Mouse (Mus musculus): ENCODE measurements around the gene Irf2bpl. TPM values are rescaled to one million over a fixed set of nuclear protein-coding genes. Genes with fewer than 3 reads are reported as not detected.

Gene Irf2bpl
- total and polyA plus RNA-seq, 2 experiments = 6.8 to 10.8 TPM

DNA sequence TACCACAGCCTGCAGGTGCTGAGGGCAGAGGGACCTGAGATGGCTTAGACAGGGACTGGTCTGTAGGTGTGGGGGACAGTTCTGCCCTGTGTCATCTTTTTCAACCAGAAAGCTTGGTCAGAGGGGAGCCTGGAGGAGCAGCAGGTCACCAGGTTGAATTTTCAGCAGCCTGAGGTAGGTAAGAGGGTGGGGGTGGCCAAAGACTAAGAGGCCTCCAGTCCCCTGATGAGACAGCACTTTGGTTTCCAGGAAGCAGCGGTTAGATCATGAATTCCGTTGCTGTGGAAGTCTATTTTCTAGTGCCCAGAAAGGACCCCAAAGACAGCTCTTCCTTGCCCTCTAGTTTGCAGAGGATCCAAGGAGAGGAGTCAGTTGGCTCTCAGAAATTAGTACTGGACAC is 29.8 kb upstream of the Irf2bpl start:
- no peak for DNase-seq (ENCODE audit: extremely low read depth, low read depth, low spot score)
- Histone ChIP-seq H3K27ac (replicated peaks; ENCODE audit: insufficient read depth, low read depth, low read length) (no peak overlapping the region), H3K27me3 (ENCODE audit: control insufficient read depth, insufficient read depth, low read length) (no peaks in the 10 kb centered on the region), H3K79me2 (ENCODE audit: control insufficient read depth, insufficient read depth, low read length) (no peaks in the 10 kb centered on the region), H3K9ac (ENCODE audit: low read depth, low read length) (no peak overlapping the region), H3K4me3 (ENCODE audit: insufficient read depth, low read depth, low read length) (no peak overlapping the region), H3K36me3 (ENCODE audit: control insufficient read depth, insufficient read depth, low read length) (no peaks in the 10 kb centered on the region), H3K4me1 (ENCODE audit: control insufficient read depth, insufficient read depth, low read length) (peaks cover 19% of the 10 kb centered on the region)
- WGBS = 88% methylated on average over 2 of the region's 2 CpGs
- TF ChIP-seq CTCF (IDR thresholded peaks at IDR 0.05; ENCODE audit: low read depth, low read length) (no peak), POLR2A (IDR thresholded peaks at IDR 0.05; ENCODE audit: extremely low read depth, insufficient read depth, low read length) (no peak)

DNA sequence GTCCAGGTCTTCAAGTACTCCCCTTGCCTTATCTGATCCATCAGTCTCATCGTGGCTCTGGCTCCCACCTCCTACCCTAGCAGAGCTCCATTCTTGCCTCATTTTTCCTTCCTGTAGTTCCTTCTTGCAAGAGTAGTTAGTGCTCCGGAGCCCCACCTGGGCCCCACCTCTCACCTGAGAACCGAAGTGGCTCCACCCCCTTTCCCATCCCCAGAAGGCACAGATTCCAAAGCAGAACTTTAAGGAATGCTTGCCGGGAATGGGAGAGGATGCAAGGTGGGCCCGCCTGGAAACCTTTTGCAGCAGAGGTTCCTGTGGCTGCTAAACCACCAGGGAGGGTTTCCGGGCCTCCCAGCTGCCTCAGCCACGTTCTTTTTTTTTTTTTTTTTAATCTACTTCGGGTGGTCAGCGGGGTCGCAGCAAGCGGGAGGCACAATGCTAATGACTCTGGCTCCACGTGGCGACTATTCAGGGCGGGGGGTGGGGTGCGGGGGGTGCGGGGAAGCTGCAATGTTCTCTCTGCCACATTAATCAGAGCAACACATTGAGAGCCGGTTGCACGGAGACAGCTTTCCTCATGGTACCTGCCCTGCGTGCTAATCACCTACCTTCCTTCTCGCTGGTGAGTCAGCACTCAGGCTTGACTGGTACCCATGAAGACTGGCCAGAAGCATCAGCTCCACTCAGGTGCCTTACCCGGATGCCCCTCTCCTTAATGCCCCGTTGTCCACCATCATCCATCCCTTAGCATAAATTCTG is 27.9 kb upstream of the Irf2bpl start:
- H3K79me2 ChIP-seq (ENCODE audit: control insufficient read depth, insufficient read depth, low read length) = no peaks in the 10 kb centered on the region
- H3K27me3 ChIP-seq (ENCODE audit: control insufficient read depth, insufficient read depth, low read length) = no peaks in the 10 kb centered on the region
- H3K4me1 ChIP-seq (ENCODE audit: control insufficient read depth, insufficient read depth, low read length) = peaks cover 4% of the 10 kb centered on the region
- H3K4me3 ChIP-seq (ENCODE audit: insufficient read depth, low read depth, low read length) = no peak overlapping the region
- H3K9ac ChIP-seq (ENCODE audit: low read depth, low read length) = no peak overlapping the region
- DNase-seq (ENCODE audit: extremely low read depth, low read depth, low spot score) = no peak
- 34% methylated on average over 22 of the region's 22 CpGs for WGBS
- H3K36me3 ChIP-seq (ENCODE audit: control insufficient read depth, insufficient read depth, low read length) = no peaks in the 10 kb centered on the region
- TF ChIP-seq POLR2A (IDR thresholded peaks at IDR 0.05; ENCODE audit: extremely low read depth, insufficient read depth, low read length) (no peak), CTCF (IDR thresholded peaks at IDR 0.05; ENCODE audit: low read depth, low read length) (no peak)
- H3K27ac ChIP-seq (replicated peaks; ENCODE audit: insufficient read depth, low read depth, low read length) = no peak overlapping the region

DNA sequence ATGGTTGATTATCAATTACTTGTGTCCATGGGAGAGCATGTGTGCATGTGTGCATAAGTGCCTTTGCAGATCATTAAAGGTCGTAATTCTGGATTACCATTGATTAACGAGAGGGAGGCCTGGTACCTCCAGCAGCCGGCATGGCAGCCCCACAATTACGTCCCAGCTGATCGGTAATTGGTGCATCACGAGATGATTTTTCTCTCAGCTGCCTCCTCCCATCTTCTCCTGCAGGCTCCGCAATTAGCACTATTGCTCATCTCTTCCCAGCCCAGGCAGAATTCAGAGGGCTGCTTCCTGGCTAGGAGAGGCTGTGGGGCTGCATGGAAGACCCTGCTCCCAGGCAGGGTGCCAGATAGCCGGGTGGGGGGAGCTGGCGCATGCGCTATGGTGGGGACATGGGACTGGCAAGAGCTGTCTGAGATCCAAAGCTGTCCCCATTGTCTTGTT is 26.9 kb upstream of the Irf2bpl start:
- H3K27ac ChIP-seq (replicated peaks; ENCODE audit: insufficient read depth, low read depth, low read length) = no peak overlapping the region
- no peaks in the 10 kb centered on the region for H3K27me3 ChIP-seq (ENCODE audit: control insufficient read depth, insufficient read depth, low read length)
- H3K9ac ChIP-seq (ENCODE audit: low read depth, low read length) = no peak overlapping the region
- no peaks in the 10 kb centered on the region for H3K36me3 ChIP-seq (ENCODE audit: control insufficient read depth, insufficient read depth, low read length)
- TF ChIP-seq CTCF (IDR thresholded peaks at IDR 0.05; ENCODE audit: low read depth, low read length) (no peak), POLR2A (IDR thresholded peaks at IDR 0.05; ENCODE audit: extremely low read depth, insufficient read depth, low read length) (no peak)
- no peaks in the 10 kb centered on the region for H3K79me2 ChIP-seq (ENCODE audit: control insufficient read depth, insufficient read depth, low read length)
- DNase-seq (ENCODE audit: extremely low read depth, low read depth, low spot score) = no peak
- WGBS = 83% methylated on average over 10 of the region's 10 CpGs
- H3K4me1 ChIP-seq (ENCODE audit: control insufficient read depth, insufficient read depth, low read length) = peaks cover 2% of the 10 kb centered on the region; the same call in 1 of the 2 replicates
- H3K4me3 ChIP-seq (ENCODE audit: insufficient read depth, low read depth, low read length) = no peak overlapping the region

DNA sequence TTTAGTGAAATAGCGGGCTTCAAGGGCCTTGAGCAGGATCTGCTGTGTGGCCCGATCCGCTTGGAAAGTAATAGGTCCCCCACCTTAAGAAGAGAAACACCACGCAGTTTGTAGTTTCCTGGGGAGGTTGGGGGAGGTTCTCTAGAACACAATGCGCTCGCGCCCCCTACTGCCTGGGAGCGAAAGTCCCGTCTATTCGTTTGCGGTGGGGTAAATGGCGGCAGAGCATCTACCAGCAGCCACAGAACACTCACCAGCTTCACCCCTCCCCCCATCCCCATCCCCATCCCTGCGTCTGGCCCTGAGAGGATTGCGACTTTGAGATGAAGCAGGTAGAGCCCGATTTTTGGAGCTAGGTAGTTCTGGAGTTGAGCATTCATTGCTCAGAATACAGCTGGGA is 21.8 kb upstream of the Irf2bpl start:
- no peak overlapping the region for H3K9ac ChIP-seq (ENCODE audit: low read depth, low read length)
- H3K36me3 ChIP-seq (ENCODE audit: control insufficient read depth, insufficient read depth, low read length) = no peaks in the 10 kb centered on the region
- H3K4me1 ChIP-seq (ENCODE audit: control insufficient read depth, insufficient read depth, low read length) = peaks cover 11% of the 10 kb centered on the region
- TF ChIP-seq CTCF (IDR thresholded peaks at IDR 0.05; ENCODE audit: low read depth, low read length) (peak; percentile 97), POLR2A (IDR thresholded peaks at IDR 0.05; ENCODE audit: extremely low read depth, insufficient read depth, low read length) (no peak)
- H3K27ac ChIP-seq (replicated peaks; ENCODE audit: insufficient read depth, low read depth, low read length) = no peak overlapping the region
- 4% methylated on average over 15 of the region's 15 CpGs for WGBS
- no peak overlapping the region for H3K4me3 ChIP-seq (ENCODE audit: insufficient read depth, low read depth, low read length)
- H3K27me3 ChIP-seq (ENCODE audit: control insufficient read depth, insufficient read depth, low read length) = no peaks in the 10 kb centered on the region
- DNase-seq (ENCODE audit: extremely low read depth, low read depth, low spot score) = no peak
- no peaks in the 10 kb centered on the region for H3K79me2 ChIP-seq (ENCODE audit: control insufficient read depth, insufficient read depth, low read length)

DNA sequence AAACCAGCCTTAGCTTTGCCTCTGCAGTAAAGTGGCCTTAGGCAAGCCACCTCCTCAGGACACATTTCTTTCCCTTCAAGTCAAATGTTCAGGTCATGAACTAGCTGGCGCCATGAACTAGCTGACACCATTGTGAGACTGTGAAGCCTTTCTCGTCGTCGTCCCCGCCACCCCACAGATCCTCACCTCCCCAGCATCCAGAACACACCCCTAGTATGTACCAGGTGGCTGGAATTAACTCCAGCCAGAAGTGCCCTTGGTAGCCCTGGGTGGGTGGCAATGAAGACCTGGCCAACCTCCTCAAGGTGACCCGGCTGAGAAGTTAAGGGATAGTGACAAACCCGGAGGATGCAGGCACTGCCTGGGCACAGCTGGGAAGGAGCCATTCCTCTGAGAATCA is 21.3 kb upstream of the Irf2bpl start:
- no peak overlapping the region for H3K27ac ChIP-seq (replicated peaks; ENCODE audit: insufficient read depth, low read depth, low read length)
- 59% methylated on average over 7 of the region's 7 CpGs for WGBS
- H3K9ac ChIP-seq (ENCODE audit: low read depth, low read length) = no peak overlapping the region

DNA sequence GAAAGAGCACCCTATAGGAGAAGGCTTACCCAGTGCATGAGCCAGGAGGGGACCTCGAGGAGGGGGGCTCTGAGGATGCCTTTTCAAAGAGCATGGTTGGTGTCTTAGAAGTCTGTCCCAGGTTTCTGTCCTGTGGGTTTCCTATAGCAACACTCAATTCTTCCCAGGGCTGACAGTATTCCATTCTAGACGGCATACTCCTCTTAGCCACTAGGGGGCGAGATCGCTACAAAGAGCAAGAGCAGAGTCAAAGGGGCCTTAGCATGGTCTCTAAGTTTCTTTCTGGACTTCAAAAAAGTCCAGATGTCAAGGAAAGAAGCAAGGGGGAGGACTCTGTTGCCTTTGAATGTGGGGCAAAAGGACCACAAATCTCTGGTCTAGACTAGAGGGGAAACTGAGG is 20.6 kb upstream of the Irf2bpl start:
- no peaks in the 10 kb centered on the region for H3K27me3 ChIP-seq (ENCODE audit: control insufficient read depth, insufficient read depth, low read length)

More for the DNA sequence above, 21.3 kb upstream of the Irf2bpl start:
- no peak for DNase-seq (ENCODE audit: extremely low read depth, low read depth, low spot score)
- no peak for TF ChIP-seq CTCF (IDR thresholded peaks at IDR 0.05; ENCODE audit: low read depth, low read length)
- TF ChIP-seq POLR2A (IDR thresholded peaks at IDR 0.05; ENCODE audit: extremely low read depth, insufficient read depth, low read length) = no peak
- no peaks in the 10 kb centered on the region for H3K27me3 ChIP-seq (ENCODE audit: control insufficient read depth, insufficient read depth, low read length)
- no peaks in the 10 kb centered on the region for H3K79me2 ChIP-seq (ENCODE audit: control insufficient read depth, insufficient read depth, low read length)
- no peaks in the 10 kb centered on the region for H3K36me3 ChIP-seq (ENCODE audit: control insufficient read depth, insufficient read depth, low read length)
- no peak overlapping the region for H3K4me3 ChIP-seq (ENCODE audit: insufficient read depth, low read depth, low read length)
- peaks cover 11% of the 10 kb centered on the region for H3K4me1 ChIP-seq (ENCODE audit: control insufficient read depth, insufficient read depth, low read length)

More for the DNA sequence above, 20.6 kb upstream of the Irf2bpl start:
- Histone ChIP-seq H3K36me3 (ENCODE audit: control insufficient read depth, insufficient read depth, low read length) (no peaks in the 10 kb centered on the region), H3K4me3 (ENCODE audit: insufficient read depth, low read depth, low read length) (no peak overlapping the region), H3K4me1 (ENCODE audit: control insufficient read depth, insufficient read depth, low read length) (peaks cover 11% of the 10 kb centered on the region), H3K9ac (ENCODE audit: low read depth, low read length) (peak overlapping the region; percentile 30; the same call in 1 of the 2 replicates), H3K79me2 (ENCODE audit: control insufficient read depth, insufficient read depth, low read length) (no peaks in the 10 kb centered on the region), H3K27ac (replicated peaks; ENCODE audit: insufficient read depth, low read depth, low read length) (peak overlapping the region; percentile 99)
- 20% methylated on average over 4 of the region's 4 CpGs for WGBS
- TF ChIP-seq POLR2A (IDR thresholded peaks at IDR 0.05; ENCODE audit: extremely low read depth, insufficient read depth, low read length) (no peak), CTCF (IDR thresholded peaks at IDR 0.05; ENCODE audit: low read depth, low read length) (peak; percentile 63)
- DNase-seq (ENCODE audit: extremely low read depth, low read depth, low spot score) = no peak
